Mouse (Mus musculus) CH12.LX (cell line): ENCODE measurements around the gene Mbd6. TPM values are rescaled to one million over a fixed set of nuclear protein-coding genes. Genes with fewer than 3 reads are reported as not detected.

Experiments
- DNase-seq: peaks from one replicate; pipeline ENCODE4 v3.0.0-alpha.2; 2013; ENCODE audit errors: extremely low read depth
- H3K27ac ChIP-seq: 2 replicates; pipeline ENCODE4 v1.5.1; 2012; ENCODE audit warnings: low read depth, mild to moderate bottlenecking, control low read depth, moderate library complexity; ENCODE audit not compliant: insufficient read depth
- H3K27me3 ChIP-seq: replicated peaks from 2 replicates; pipeline ENCODE3; 2012; ENCODE audit warnings: inconsistent platforms
- H3K36me3 ChIP-seq, 2 experiments: replicated peaks in 1 of 2; 2 replicates each; pipeline versions ENCODE3 to v1.6.1; 2012; ENCODE audit warnings: inconsistent platforms in 1 of 2, low read length in 1 of 2, mild to moderate bottlenecking in 1 of 2, mixed read lengths in 1 of 2, moderate library complexity in 1 of 2; ENCODE audit not compliant: control insufficient read depth in 1 of 2, insufficient read depth in 1 of 2
- H3K4me1 ChIP-seq, 2 experiments: 2 replicates each; pipeline ENCODE4 v1.6.1; 2012; ENCODE audit warnings: inconsistent platforms in 1 of 2, moderate library complexity in 1 of 2; ENCODE audit not compliant: insufficient read depth in 2 of 2, control insufficient read depth in 1 of 2
- H3K4me2 ChIP-seq: 2 replicates; pipeline ENCODE4 v1.6.1; 2012; ENCODE audit warnings: low read depth, mild to moderate bottlenecking, control low read depth; ENCODE audit not compliant: poor library complexity, insufficient read depth, severe bottlenecking
- H3K4me3 ChIP-seq, 3 experiments: fragments of 150-350 bp in 1 of 3; sonication (generic) in 1 of 3; replicated peaks in 1 of 3; 2 replicates each; pipeline versions ENCODE3 to v1.5.1; 2011 to 2012; ENCODE audit warnings: low read depth in 2 of 3, low read length in 2 of 3, mild to moderate bottlenecking in 2 of 3, moderate library complexity in 2 of 3, control low read depth in 1 of 3, improper control_type of control experiment in 1 of 3, inconsistent platforms in 1 of 3, mixed read lengths in 1 of 3; ENCODE audit not compliant: poor library complexity in 1 of 3
- H3K79me2 ChIP-seq: replicated peaks from 2 replicates; pipeline ENCODE4 v1.6.1; 2012; ENCODE audit warnings: mild to moderate bottlenecking, moderate library complexity; ENCODE audit not compliant: control insufficient read depth, poor library complexity, insufficient read depth, severe bottlenecking; ENCODE audit errors: extremely low read depth
- H3K9ac ChIP-seq: 2 replicates; pipeline ENCODE4 v1.6.1; 2012; ENCODE audit warnings: low read depth, mild to moderate bottlenecking, control low read depth, moderate library complexity; ENCODE audit not compliant: insufficient read depth
- H3K9me3 ChIP-seq: replicated peaks from 2 replicates; pipeline ENCODE3; 2012; ENCODE audit warnings: low read length, inconsistent platforms, mixed read lengths
- CHD2 ChIP-seq: IDR thresholded peaks from 2 replicates; pipeline ENCODE4 v1.6.1; 2011; ENCODE audit warnings: low read length, improper control_type of control experiment
- EP300 ChIP-seq: IDR thresholded peaks from 2 replicates; pipeline ENCODE4 v1.6.1; 2011; ENCODE audit warnings: low read length, improper control_type of control experiment
- JUN ChIP-seq: IDR thresholded peaks from 2 replicates; pipeline ENCODE4 v1.6.1; 2011; ENCODE audit warnings: low read depth, mild to moderate bottlenecking, low read length, improper control_type of control experiment, moderate library complexity; ENCODE audit not compliant: insufficient read depth
- MAX ChIP-seq: IDR thresholded peaks from 2 replicates; pipeline ENCODE4 v1.6.1; 2011; ENCODE audit warnings: low read length, improper control_type of control experiment
- POLR2AphosphoS2 ChIP-seq: IDR thresholded peaks from 2 replicates; pipeline ENCODE4 v1.6.1; 2011; ENCODE audit warnings: low read depth, low read length, improper control_type of control experiment
- SMC3 ChIP-seq: IDR thresholded peaks from 2 replicates; pipeline ENCODE4 v1.6.1; 2011; ENCODE audit warnings: low read depth, low read length, improper control_type of control experiment
- UBTF ChIP-seq: IDR thresholded peaks from 2 replicates; pipeline ENCODE4 v1.6.1; 2012; ENCODE audit warnings: low read depth, mild to moderate bottlenecking, inconsistent platforms, low read length, improper control_type of control experiment, moderate library complexity
- USF2 ChIP-seq: conservative IDR thresholded peaks from 2 replicates; pipeline ENCODE4 v1.6.1; 2011; ENCODE audit warnings: low read depth, low read length, improper control_type of control experiment
- ZMIZ1 ChIP-seq: IDR thresholded peaks from 2 replicates; pipeline ENCODE4 v1.6.1; 2012; ENCODE audit warnings: low read depth, mild to moderate bottlenecking, inconsistent platforms, low read length, improper control_type of control experiment
- dilution Hi-C: fragments of 300-500 bp; cut with MboI; formaldehyde crosslinking; loops from 2 replicates; pipeline ENCODE4 v1.14.3; 2020; ENCODE audit warnings: low sequenced_read_pairs; ENCODE audit not compliant: extremely low pct_unique_long_range_greater_than_20kb, extremely low pct_ligation_motif_present
- in situ Hi-C: fragments of 300-500 bp; cut with MboI; formaldehyde crosslinking; loops from 3 replicates; pipeline ENCODE4 v1.14.3; 2019; ENCODE audit warnings: low sequenced_read_pairs, low pct_ligation_motif_present, low pct_unique_long_range_greater_than_20kb, mixed read lengths
- polyA plus RNA-seq: library from polyadenylated mRNA; unstranded; fragments of >175 nt; gene quantifications from 2 replicates; pipeline ENCODE4 v1.2.1, GENCODE M21; 2012; ENCODE audit warnings: low read depth; ENCODE audit not compliant: insufficient read length
- total RNA-seq, 2 experiments: library from RNA; depleted of rRNA; stranded (reverse); fragments of 300-350 nt in 1 of 2; fragments of >200 nt in 1 of 2; gene quantifications; 2 replicates each; pipeline ENCODE4 v1.2.3; 2012 to 2014

The Mbd6 gene
- total and polyA plus RNA-seq, 3 experiments = 0.74 to 16.5 (median 2.7) TPM

DNA sequence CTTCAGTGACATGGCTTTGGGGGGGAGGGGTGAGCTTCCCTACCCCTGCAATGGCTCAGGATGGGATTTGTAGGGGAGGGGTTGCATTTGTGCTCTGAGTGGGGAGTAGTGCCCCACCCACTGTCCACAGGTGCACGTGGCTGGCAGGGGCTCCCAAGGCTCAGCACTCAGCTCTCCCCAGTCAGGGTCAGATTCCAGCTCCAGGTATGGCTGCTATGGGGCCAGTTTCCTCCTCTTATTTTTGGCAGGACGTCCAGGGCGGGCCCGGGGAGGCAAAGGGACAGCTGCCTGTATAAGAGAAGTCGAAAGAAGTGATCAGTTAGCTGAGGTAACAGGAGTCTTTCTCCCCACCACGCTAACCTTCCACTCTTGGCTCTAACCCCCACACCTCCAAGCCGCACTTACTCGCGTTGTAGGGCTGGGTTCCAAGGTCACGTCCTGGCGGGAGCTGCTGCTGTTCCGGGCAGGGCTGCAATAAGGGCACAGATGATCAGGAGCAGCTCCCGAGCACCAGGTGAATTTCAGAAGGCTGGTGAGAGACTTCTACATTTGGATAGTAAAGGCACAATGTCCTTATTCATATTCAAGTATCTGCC, 6.1 kb downstream of the Mbd6 start:
- H3K27me3 ChIP-seq = no peaks in the 10 kb centered on the region
- H3K9ac ChIP-seq = no peak overlapping the region
- no peak overlapping the region for H3K4me2 ChIP-seq
- peaks cover 2% of the 10 kb centered on the region for H3K9me3 ChIP-seq
- H3K4me1 ChIP-seq = peaks cover 13% of the 10 kb centered on the region in 2 experiments
- in situ Hi-C loops (no loop called here), dilution Hi-C loops (no loop called here)
- H3K27ac ChIP-seq = no peak overlapping the region
- peaks cover 79 to 98% of the 10 kb centered on the region in 2 experiments for H3K36me3 ChIP-seq
- no peak overlapping the region for H3K4me3 ChIP-seq
- peaks cover 13% of the 10 kb centered on the region for H3K79me2 ChIP-seq
- TF ChIP-seq POLR2AphosphoS2 = no peak
- TF ChIP-seq USF2 = no peak
- TF ChIP-seq EP300 = no peak
- no peak for DNase-seq

GRCm38 (mm10) chr10:127281316-127281715, 7.5 kb downstream of the Mbd6 start:
- Histone ChIP-seq H3K4me1 (no peaks in the 10 kb centered on the region; a peak in 1 of 4 replicates), H3K9ac (no peak overlapping the region), H3K79me2 (no peaks in the 10 kb centered on the region), H3K27me3 (no peaks in the 10 kb centered on the region), H3K4me3 (no peak overlapping the region), H3K4me2 (no peak overlapping the region), H3K36me3 (peaks cover 80 to 99% of the 10 kb centered on the region in 2 experiments), H3K9me3 (peaks cover 2% of the 10 kb centered on the region), H3K27ac (no peak overlapping the region)
- TF ChIP-seq ZMIZ1 (0 out of 2 replicates have a peak, but pooled peaks have one; percentile 35), MAX (no peak)
- dilution Hi-C loops (no loop called here), in situ Hi-C loops (no loop called here)
- DNase-seq = no peak

- Histone ChIP-seq H3K27ac (no peak overlapping the region), H3K4me1 (no peaks in the 10 kb centered on the region), H3K4me2 (no peak overlapping the region), H3K9ac (no peak overlapping the region), H3K79me2 (no peaks in the 10 kb centered on the region), H3K27me3 (no peaks in the 10 kb centered on the region), H3K9me3 (peaks cover 2% of the 10 kb centered on the region), H3K4me3 (no peak overlapping the region), H3K36me3 (peaks cover 78 to 97% of the 10 kb centered on the region in 2 experiments)
- DNase-seq = no peak
- dilution Hi-C loops (no loop called here), in situ Hi-C loops (no loop called here)
- no peak for TF ChIP-seq JUN
- no peak for TF ChIP-seq SMC3
- TF ChIP-seq CHD2 = no peak
- TF ChIP-seq UBTF = no peak
These were observed 9.1 kb downstream of the Mbd6 start for GRCm38 (mm10) chr10:127279730-127280129.
